Mouse (Mus musculus) small intestine, adult 2 months (tissue): ENCODE results near the gene Copz1. TPM values are rescaled to one million over a fixed set of nuclear protein-coding genes. Genes with fewer than 3 reads are reported as not detected.
A peak's percentile ranks its signal among the peaks of the same experiment; 100 is the strongest.

ENCODE experiments used
- H3K27ac ChIP-seq: fragments of 200-500 bp; 2 replicates; pipeline ENCODE4 v1.5.1; 2012; ENCODE audit warnings: low read depth, low read length, control low read depth, inconsistent platforms; ENCODE audit not compliant: insufficient read depth
- H3K27me3 ChIP-seq: fragments of 200-500 bp; 2 replicates; pipeline ENCODE4 v1.6.1; 2012; ENCODE audit warnings: mild to moderate bottlenecking, moderate library complexity, low read length, inconsistent platforms; ENCODE audit not compliant: control insufficient read depth, insufficient read depth
- H3K36me3 ChIP-seq: fragments of 200-500 bp; 2 replicates; pipeline ENCODE4 v1.6.1; 2012; ENCODE audit warnings: mild to moderate bottlenecking, low read length, control low read depth, inconsistent platforms; ENCODE audit not compliant: control insufficient read depth, insufficient read depth
- H3K4me1 ChIP-seq: fragments of 200-500 bp; 2 replicates; pipeline ENCODE4 v1.6.1; 2012; ENCODE audit warnings: low read length, inconsistent platforms, mixed read lengths; ENCODE audit not compliant: control insufficient read depth, insufficient read depth, insufficient read length
- H3K4me3 ChIP-seq: fragments of 200-500 bp; 2 replicates; pipeline ENCODE4 v1.5.1; 2012; ENCODE audit warnings: low read depth, mild to moderate bottlenecking, control low read depth, inconsistent platforms, low read length, moderate library complexity
- CTCF ChIP-seq: fragments of 200-500 bp; IDR thresholded peaks from 2 replicates; pipeline ENCODE4 v1.5.1; 2012; ENCODE audit warnings: low read depth, mild to moderate bottlenecking, control low read depth, inconsistent platforms, low read length, moderate library complexity, mixed read lengths; ENCODE audit not compliant: insufficient replicate concordance, insufficient read length; ENCODE audit errors: extremely low read depth
- POLR2A ChIP-seq: fragments of 200-500 bp; IDR thresholded peaks from 2 replicates; pipeline ENCODE4 v1.6.1; 2012; ENCODE audit warnings: low read depth, mild to moderate bottlenecking, control low read depth, inconsistent platforms, low read length, moderate library complexity
- WGBS: fragments of 180-500 bp; shearing (Covaris S2); methylation state at CpG from one replicate; pipeline ENCODE4 v1.1.7; 2018; 5-methylcytosine and 5-hydroxymethylcytosine counted together
- polyA plus RNA-seq: library from polyadenylated mRNA; depleted of rRNA; stranded (reverse); fragments of >200 nt; gene quantifications from 2 replicates; pipeline ENCODE4 v1.2.3, GENCODE M21; 2012

The Copz1 gene
- polyA plus RNA-seq, 1 experiment: 111 TPM

DNA sequence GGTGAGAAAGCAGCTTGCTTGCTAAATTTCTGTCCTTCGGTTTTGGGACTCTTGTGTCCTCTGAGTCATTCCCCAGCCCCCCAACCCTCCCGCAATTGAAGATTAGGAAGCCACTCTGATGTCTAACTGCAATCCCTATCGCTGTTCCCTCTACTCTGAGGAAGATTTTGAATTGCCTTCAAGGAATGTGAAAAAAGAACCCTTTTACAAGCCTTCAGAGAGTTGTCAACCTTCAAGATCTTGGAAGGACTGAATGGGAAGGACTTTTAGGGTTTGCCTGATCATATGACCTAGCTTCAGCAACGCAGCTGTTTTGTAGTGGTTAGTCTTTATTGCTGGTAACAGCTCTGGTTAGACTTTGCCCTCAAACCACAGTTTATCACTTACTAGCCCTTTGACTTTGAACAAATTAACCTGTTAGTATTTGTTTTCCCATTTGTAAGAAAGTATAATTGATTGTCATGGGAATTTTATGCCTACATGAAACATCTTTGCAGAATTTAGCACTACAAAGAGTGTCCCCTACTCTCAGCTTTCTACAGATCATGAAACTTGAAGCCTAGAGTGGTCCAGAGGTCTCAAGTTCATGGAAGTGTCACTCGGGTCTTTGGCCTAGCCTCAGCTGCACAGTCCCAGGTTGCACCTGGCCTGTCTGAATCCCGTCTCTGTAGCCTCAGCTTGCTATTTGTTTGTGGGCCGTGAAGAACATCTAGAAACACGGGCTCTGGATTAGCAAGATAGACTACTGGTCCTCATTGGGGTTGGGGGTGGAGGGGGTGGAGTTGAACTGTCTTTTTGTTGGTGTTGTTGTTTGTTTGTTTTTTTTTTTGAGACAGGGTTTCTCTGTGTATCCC is 33.5 kb downstream of the Copz1 start:
- no peak for TF ChIP-seq CTCF
- TF ChIP-seq POLR2A: no peak
- H3K36me3 ChIP-seq: no peaks in the 10 kb centered on the region
- H3K27me3 ChIP-seq: no peaks in the 10 kb centered on the region
- H3K4me1 ChIP-seq: peaks cover 18% of the 10 kb centered on the region
- H3K27ac ChIP-seq: peak overlapping the region; percentile 98
- whole genome bisulfite sequencing: 17% methylated on average over 8 of the region's 8 CpGs
- peak overlapping the region; percentile 72 for H3K4me3 ChIP-seq

DNA sequence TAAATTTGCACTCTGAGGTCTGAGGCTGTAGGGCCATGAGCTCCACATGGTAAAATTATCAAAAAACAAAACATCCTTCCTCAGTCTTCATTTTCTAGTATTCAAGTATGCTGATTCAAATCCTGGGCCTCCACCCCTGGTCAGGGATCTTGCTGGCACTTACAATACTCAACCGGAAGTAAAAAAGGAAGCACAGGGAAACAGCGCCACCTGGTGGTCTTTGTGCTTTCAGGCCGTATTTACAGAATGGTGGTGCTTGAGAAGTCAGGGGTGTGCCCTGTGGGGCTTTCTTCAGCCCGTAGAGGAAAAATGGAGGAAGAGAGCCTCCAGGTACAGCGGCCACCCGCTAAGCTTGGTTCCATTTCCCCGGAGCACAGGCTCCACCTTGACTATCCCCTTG is 34.6 kb downstream of the Copz1 start:
- H3K27ac ChIP-seq: peak overlapping the region; percentile 96

DNA sequence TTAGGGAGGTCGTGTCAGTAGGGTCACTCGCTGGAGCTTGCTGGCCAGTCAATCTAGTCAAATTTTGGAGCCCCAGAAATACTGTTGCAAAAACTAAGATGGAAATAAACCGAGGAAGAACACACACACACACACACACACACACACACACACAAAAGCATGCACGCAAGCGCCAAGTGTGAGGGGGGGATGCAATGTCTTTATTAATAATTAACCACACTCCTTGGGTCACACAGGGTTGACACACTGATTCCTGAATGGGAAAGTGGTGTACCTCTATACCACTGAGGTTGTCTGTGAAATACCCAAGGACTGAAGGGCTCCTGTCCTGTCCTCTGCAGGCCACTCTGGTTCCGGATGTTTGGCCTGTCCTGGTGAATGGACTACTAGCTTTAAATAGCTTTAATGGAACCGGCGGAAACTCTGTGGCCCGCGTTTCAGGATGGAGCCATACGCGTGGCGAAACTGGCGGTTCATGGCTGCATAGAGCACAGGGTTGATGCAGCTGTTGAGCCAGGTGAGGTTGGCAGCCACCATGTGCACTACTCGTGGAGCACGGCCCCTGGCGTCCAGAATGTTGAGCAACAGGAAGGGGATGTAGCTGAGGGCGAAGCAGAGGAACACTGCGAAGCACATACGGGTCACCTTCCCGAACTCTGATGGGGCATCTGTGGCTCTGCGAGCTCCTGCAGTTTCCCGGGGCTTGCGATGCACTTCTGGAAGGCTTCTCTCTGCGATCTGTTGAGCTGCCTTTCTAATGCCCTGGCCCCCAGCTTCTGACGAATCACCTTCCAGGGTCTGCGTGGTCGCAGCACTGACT is 35.8 kb downstream of the Copz1 start:
- Histone ChIP-seq H3K27ac (no peak overlapping the region), H3K4me1 (peaks cover 18% of the 10 kb centered on the region), H3K27me3 (no peaks in the 10 kb centered on the region), H3K36me3 (no peaks in the 10 kb centered on the region), H3K4me3 (no peak overlapping the region; the same call in 1 of the 2 replicates)
- WGBS: 37% methylated on average over 28 of the region's 28 CpGs
- TF ChIP-seq POLR2A (no peak), CTCF (no peak)

More for the DNA sequence above, 34.6 kb downstream of the Copz1 start:
- no peak overlapping the region for H3K4me3 ChIP-seq
- no peaks in the 10 kb centered on the region for H3K27me3 ChIP-seq
- no peaks in the 10 kb centered on the region for H3K36me3 ChIP-seq
- under 1% methylated on average over 7 of the region's 7 CpGs for WGBS
- peaks cover 18% of the 10 kb centered on the region for H3K4me1 ChIP-seq
- TF ChIP-seq POLR2A (no peak), CTCF (peak; percentile 94; the same call in 1 of the 2 replicates)

DNA sequence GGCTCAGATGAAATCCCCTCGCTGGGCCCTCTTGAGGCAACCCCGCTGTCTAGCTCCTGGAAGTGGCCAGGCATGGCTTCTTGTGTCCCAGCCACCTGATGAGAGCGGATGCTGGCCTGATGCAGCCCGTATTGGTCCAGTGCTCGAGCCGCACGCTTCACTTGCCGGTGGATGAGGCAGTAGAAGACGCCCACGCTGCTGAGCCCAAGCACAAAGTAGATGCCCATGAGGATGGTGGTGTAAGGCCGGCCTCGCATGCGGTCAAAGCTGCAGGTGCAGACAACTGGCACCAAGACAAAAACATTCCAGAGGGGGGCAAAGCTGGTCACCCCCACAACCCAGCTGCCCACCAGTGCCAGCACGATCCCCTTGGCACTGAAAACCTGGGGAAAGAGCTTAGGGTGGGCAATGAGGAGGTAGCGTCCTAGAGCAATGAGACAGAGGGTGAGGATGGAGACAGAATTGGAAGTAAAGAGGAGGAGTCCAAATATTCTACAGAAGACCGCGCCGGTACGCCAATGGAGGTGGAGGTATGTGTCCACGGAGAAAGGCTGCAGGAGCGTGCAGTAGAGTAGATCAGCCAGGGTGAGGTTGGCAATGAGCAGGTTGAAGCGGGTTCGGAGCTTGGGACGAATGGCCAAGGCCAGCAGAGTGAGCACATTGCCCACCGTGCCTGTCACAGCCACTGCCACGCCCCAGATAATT is 36.5 kb downstream of the Copz1 start:
- H3K27ac ChIP-seq: no peak overlapping the region
- H3K4me1 ChIP-seq: peaks cover 18% of the 10 kb centered on the region
- H3K4me3 ChIP-seq: no peak overlapping the region
- WGBS: 79% methylated on average over 26 of the region's 26 CpGs
- no peak for TF ChIP-seq POLR2A
- TF ChIP-seq CTCF: no peak
- no peaks in the 10 kb centered on the region for H3K27me3 ChIP-seq
- no peaks in the 10 kb centered on the region for H3K36me3 ChIP-seq

DNA sequence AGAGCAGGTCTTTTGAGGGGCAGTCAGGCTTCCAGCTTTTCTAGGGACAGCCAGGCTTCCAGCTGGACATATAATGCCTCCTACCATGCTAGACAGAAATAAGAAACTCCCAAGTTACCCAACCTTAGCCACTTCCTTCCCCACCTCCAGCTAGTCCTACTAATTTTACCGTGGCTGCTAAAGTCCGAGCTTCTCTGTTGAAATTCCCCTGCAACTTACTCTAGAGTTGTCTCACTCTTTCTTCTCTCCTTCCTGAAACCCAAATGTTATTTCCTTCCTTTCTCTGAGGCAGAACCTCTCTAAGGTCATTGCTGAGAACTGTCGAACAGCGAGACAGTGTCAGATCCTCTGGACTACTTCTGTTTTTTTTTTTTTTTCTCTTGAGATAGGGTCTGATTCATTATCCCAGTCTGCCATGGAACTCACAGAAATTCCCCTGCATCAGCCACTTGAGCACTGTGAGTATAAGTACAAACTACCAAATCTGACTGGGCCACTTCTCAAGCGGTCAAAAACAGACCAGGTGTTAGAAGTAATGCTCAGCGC is 37.9 kb downstream of the Copz1 start, which contains the start of gene Gpr84:
Gene Gpr84, minus strand, starts transcription at position 248 of the 546 bp plus-strand sequence.
- Histone ChIP-seq H3K27me3 (no peaks in the 10 kb centered on the region), H3K4me1 (peaks cover 20% of the 10 kb centered on the region), H3K4me3 (no peak within 1 kb of the TSS), H3K36me3 (no peaks in the 10 kb centered on the region), H3K27ac (no peak within 1 kb of the TSS)
- 73% methylated on average over 6 of the region's 6 CpGs for WGBS
- TF ChIP-seq POLR2A: no peak
- no peak for TF ChIP-seq CTCF

DNA sequence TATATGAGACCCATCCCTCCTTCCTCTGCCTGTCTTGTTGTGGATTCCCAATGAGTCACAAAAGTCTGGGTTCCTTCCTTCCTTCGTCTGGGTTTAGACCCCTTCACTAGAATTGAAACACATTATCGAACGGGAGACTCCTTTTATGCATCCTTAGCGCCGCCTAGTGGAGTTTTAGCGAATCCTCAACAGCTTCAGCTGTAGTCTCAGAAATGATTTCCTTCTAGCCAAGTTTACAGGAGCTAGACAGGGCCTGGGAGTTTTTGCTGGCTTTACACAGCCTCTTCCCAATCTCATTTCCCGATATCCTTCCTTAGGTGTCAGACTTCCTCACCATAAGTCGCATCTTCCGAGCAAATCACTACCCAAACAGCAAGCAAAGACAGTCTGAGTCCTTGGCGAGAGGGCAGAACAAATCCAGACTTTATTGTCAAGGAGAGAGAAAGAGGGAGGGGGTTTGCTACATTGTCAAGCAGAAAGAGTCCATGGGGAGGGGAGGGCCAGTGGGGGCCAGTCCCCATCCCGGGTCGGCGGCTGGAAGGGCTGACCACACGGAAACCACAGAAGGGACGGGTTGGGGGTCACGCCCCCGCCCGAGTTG is 41.1 kb downstream of the Copz1 start:
- no peaks in the 10 kb centered on the region for H3K36me3 ChIP-seq
- WGBS: 21% methylated on average over 18 of the region's 18 CpGs
- no peak overlapping the region for H3K27ac ChIP-seq
- H3K27me3 ChIP-seq: no peaks in the 10 kb centered on the region
- H3K4me1 ChIP-seq: peaks cover 9% of the 10 kb centered on the region
- TF ChIP-seq POLR2A: no peak
- TF ChIP-seq CTCF: peak; percentile 16; the same call in 1 of the 2 replicates
- H3K4me3 ChIP-seq: no peak overlapping the region
